Mouse (Mus musculus): ENCODE data around the gene Cbx1.

DNA sequence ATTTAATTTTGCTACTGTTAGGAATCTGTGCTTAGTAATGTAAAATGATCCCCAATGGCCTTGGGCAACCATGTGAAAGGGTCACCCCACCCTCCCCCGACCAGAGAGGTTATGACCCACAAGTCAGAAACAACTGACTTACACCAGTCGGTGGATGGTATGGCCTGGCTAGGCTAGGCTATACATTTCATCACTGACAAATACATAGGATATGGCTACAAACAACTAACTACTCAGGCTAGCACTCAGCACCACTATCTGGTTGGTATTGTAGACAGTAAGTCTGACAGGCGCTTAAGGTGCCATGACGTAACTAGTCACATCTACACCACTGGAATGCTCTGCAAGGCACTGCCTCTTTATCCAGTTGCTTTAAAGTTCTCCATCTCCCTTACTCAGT is 24.5 kb downstream of the Cbx1 start:
- TF ChIP-seq FLI1 (IDR thresholded peaks at IDR 0.05; ENCODE audit: low read length) (no peak), GATA1 (IDR thresholded peaks at IDR 0.05; ENCODE audit: borderline replicate concordance, low read length) (no peak)
